Mouse (Mus musculus) MEL-GATA-1-ER (cell line): Measurements from ENCODE around the gene Hhat.

Experiments used
- DNase-seq: peaks from one replicate; pipeline ENCODE4 v3.0.0-alpha.2; 2012; ENCODE audit warnings: low read depth; ENCODE audit errors: extremely low read depth

Hhat gene

GRCm38 (mm10) chr1:192448512-192448911 is 322.5 kb downstream of the Hhat start:
- no peak for DNase-seq

- no peak for DNase-seq
Measured at GRCm38 (mm10) chr1:192447666-192448065, 323.4 kb downstream of the Hhat start.
